Mouse (Mus musculus) cortical plate, adult 2 months (tissue): ENCODE results near the gene Igf1.

Experiments used
- CTCF ChIP-seq: fragments of 200-500 bp; IDR thresholded peaks from 2 replicates; pipeline ENCODE4 v1.5.1; 2011; ENCODE audit warnings: mild to moderate bottlenecking, control low read depth, low read length; ENCODE audit not compliant: insufficient read depth; ENCODE audit errors: extremely low read depth
- POLR2A ChIP-seq: fragments of 200-500 bp; IDR thresholded peaks from 2 replicates; pipeline ENCODE4 v1.6.1; 2011; ENCODE audit warnings: mild to moderate bottlenecking, low read length, control low read depth; ENCODE audit not compliant: insufficient read depth; ENCODE audit errors: extremely low read depth

DNA sequence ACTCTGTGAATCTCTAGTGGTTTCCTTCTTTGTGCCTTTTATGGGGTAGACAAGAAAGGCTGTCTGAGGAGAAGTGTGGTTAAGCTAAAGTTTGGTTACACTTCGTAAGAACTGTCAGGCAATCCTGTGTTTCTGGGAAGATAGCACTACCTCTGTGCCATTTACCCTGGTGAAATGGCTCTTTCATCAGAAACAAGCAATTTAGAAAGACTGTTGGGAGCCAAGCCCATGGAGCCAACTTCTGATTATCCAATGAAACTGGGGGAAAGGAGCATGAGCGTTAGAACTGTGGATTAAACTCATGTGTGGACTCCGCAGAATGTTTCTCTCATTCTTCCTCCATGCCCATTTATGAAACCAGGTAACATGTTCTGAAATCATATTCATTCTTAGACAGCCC is 15.5 kb downstream of the Igf1 start:
- TF ChIP-seq CTCF (no peak), POLR2A (no peak)
